Mouse (Mus musculus) myocyte (in vitro differentiated cells): ENCODE measurements around the gene Plxnc1.

Experiments
- CEBPB ChIP-seq: IDR thresholded peaks from 2 replicates; pipeline ENCODE4 v1.6.1; 2011; ENCODE audit warnings: mild to moderate bottlenecking, moderate library complexity; ENCODE audit not compliant: poor library complexity, insufficient read depth, severe bottlenecking
- POLR2A ChIP-seq: IDR thresholded peaks from one replicate; pipeline ENCODE4 v1.6.1; 2011; ENCODE audit warnings: low read depth, mild to moderate bottlenecking, control low read depth, moderate library complexity; ENCODE audit not compliant: insufficient read length
- REST ChIP-seq: IDR thresholded peaks from one replicate; pipeline ENCODE4 v1.6.1; 2011; ENCODE audit warnings: mild to moderate bottlenecking, control low read depth, moderate library complexity; ENCODE audit not compliant: insufficient read depth, insufficient read length
- SRF ChIP-seq: IDR thresholded peaks from one replicate; pipeline ENCODE4 v1.6.1; 2011; ENCODE audit warnings: low read depth; ENCODE audit not compliant: control insufficient read depth, insufficient read length
- TCF12 ChIP-seq: IDR thresholded peaks from one replicate; pipeline ENCODE4 v1.6.1; 2011; ENCODE audit warnings: mild to moderate bottlenecking, control low read depth; ENCODE audit not compliant: poor library complexity, insufficient read depth, severe bottlenecking

GRCm38 (mm10) chr10:94990768-94991563, 46.3 kb upstream of the Plxnc1 start:
- TF ChIP-seq SRF (no peak), POLR2A (no peak), TCF12 (no peak), REST (no peak), CEBPB (no peak)
